Mouse (Mus musculus): ENCODE data around the gene Gm10553.
"Not testable (repeated sequence)": the region's sequence is repeated elsewhere in the genome, so short reads cannot be mapped to it uniquely, and the experiment has no call there.

GRCm38 (mm10) chr1:85084803-85085202, 15.2 kb upstream of the Gm10553 start:
- TF ChIP-seq POLR2A (IDR thresholded peaks at IDR 0.05; ENCODE audit: low read depth, low read length); CTCF (IDR thresholded peaks at IDR 0.05; ENCODE audit: extremely low read depth, insufficient read depth, insufficient read length, insufficient replicate concordance): not testable (repeated sequence)
